Mouse (Mus musculus) kidney, adult 11 months (tissue): ENCODE data around the gene Prcd.
A peak's percentile ranks its signal among the peaks of the same experiment; 100 is the strongest.
"Not testable (repeated sequence)": the region's sequence is repeated elsewhere in the genome, so short reads cannot be mapped to it uniquely, and the experiment has no call there.

ENCODE experiments used
- DNase-seq: peaks from one replicate; pipeline ENCODE4 v3.0.0; 2022

Prcd gene

DNA sequence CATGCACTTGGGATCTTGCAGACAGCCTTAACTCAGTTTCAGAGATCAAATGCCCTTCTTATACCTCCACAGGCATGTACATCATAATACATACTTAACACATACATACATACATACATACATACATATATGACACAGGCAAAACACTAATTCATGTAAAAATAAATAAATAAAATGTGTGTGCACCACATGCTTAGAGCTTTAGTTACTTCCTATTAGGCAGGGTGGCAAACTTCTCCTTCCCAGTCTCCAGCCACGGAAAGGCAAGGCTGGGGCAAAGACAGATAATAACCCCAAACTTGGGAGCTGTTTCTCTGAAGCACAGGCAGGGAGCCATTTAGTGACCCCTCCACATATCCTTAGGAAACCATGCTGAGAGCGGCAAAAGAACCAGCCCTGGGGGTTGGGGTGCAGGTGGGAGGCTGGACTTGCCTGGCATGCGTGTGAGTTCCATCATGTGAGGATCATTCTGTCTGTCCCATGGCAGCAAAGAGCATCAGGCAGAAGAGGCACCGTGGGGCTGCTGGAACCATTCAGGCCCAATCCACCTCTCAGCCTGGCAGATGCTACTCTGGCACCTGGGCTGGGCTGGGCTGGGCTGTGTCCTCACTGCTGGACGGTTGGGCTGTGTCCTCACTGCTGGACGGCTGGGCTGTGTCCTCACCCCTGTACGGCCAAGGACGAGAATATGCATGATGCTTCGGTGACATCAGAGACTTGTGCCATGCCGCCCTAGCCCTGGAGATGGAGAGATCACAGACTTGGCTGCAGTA is 26.8 kb upstream of the Prcd start, which contains the start of gene Rhbdf2:
Gene Rhbdf2 (minus strand): TSS at position 721 of the 773 bp plus-strand sequence.
- no peak for DNase-seq

- no peak for DNase-seq
Observed at GRCm38 (mm10) chr11:116627072-116628020, 26.0 kb upstream of the Prcd start.

- DNase-seq: peak; percentile 76
Observed at GRCm38 (mm10) chr11:116628712-116629111, 24.6 kb upstream of the Prcd start.

GRCm38 (mm10) chr11:116629472-116629871 is 23.9 kb upstream of the Prcd start:
- DNase-seq: no peak

DNA sequence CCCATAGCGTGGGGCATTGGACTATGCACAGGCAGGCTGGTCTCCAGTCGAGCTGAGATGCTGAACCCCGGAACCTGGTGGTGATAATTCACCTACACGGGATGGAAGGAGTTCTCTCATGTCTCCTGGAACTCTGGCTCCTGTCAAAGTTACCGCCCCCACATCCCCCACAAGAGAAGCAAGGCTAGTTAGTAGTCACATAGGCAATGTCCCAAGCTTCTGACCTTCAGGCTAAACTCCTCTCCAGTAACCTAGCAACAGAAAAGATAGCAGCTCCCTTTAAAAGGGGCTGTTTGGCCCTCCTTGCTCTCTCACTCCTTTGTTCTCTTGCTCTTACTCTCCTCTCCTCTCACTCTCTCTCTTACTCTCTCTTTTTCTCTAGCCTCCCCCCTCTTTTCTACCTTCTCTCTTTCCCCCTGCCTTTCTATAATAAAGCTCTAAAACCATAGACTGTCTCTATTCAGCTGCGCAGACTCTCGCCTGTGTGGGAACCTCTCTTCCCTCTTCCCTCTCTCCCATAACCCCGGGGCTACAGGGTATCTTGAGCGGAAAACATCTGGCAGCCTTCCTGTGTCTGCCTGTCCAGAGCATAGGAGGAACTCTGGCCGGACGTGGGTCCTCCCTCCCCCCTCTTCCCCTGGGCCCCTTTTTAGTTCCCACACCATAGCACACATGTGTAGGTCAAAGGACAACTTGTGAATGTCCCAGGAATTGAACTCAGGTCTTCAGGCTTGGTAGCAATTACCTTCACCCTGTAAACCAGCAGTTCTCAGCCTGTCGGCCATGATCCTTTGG is 23.0 kb upstream of the Prcd start:
- DNase-seq: no peak

DNA sequence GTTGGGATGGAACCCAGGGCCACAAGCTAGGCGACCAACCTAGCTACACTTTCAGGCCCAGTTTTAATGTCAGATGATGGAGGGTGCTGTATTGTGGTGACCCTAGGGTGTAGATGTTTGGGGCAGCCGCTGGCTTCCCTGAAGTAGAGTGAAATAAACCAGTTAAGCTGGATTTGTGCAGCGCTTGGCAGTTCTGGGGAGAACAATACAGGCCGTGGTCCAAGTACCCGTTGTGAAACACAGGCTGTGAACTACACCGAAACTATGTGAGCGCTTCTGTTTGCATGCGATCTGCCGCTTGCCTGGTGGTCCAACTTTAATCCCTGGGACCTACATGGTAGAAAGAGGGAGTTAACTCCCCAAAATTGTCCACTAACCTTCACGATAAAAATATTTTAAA is 20.4 kb upstream of the Prcd start:
- no peak for DNase-seq

DNA sequence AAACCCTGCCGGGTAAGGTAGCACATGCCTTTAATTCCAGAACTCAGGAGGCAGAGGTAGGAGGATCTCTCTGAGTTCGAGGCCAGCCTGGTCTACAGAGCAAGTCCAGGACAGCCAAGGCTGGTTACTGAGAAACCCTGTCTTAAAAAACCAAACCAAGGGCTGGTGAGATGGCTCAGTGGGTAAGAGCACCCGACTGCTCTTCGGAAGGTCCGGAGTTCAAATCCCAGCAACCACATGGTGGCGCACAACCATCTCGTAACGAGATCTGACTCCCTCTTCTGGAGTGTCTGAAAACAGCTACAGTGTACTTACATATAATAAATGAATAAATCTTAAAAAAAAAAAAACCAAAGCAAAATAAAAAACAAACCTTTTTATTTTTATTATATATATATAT is 16.7 kb upstream of the Prcd start:
- not testable (repeated sequence) for DNase-seq

GRCm38 (mm10) chr11:116641168-116641567 is 12.2 kb upstream of the Prcd start:
- no peak for DNase-seq

GRCm38 (mm10) chr11:116641731-116642130 is 11.6 kb upstream of the Prcd start:
- DNase-seq: no peak

DNA sequence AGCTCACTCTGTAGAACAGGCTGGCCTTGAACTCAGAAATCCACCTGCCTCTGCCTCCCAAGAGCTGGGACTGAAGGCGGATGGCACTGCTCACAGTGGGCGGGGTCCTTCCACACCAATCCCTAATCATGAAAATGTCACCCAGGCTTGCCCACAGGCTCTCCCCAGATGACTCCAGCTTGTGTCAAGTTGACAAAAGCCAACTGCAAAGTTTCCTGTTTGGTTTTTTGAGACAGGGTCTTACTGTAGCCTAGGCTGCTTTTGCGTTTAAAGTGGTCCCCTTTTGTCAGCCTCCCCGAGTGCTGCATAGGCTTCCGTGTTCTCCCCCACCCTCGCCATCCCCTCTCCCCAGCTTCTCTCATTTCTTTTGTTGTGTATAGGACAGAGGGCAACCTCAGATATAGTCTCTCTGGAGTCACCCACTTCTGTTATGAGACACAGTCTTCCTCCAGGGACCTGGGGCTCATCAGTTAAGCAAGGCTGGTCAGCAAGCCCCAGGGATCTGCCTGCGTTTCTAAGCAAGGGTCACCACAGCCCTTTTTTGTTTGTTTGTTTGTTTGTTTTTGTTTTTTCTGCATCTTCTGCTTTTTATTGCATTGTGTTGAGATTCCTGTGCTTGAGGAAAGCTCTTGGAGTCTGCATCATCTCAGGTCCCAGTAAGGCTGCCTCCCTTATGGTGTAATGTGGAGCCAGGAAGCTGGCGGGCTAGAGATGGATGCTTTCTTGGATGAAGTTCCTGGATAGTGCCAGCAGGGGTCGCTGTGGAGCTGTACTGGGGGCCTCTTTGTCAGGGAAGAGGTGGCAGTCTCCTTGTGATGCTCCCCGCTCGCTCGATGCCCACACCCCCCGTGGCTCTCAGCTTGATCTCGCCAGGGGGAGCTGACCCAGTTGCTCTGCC is 10.4 kb upstream of the Prcd start:
- peak; percentile 66 for DNase-seq

DNA sequence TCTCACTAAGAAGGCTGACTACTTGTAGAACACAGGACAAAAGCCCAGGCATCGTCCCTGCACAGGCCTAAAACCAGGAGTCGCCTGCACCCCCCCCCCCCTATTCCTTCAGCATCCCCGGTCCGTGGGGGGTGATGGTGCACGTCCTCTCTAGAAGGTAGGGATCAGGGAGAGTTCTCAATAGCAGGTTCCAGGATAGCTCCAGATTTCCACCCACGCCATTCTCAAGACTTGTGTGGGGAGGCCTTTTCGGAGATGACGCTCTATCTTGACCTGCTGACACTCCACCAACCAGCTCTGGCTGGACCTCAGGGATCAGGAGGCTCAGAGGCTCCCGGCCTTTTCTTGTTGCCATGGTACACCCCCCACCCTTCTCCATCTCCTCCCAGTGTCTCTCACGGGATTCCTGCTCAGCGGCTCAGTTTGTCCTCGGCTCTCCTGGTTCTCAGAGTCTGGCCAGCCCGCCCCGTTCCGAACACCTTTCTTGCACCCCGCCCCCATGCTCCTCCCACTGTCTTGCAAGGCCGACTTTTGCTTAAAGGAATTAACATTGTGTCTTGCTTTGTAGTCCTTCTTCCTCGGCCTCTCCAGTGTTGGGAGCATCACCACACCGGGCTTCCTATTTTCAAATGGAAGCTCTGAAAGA is 9.6 kb upstream of the Prcd start:
- no peak for DNase-seq

- no peak for DNase-seq
Observed at GRCm38 (mm10) chr11:116644225-116645112, 8.9 kb upstream of the Prcd start.

DNA sequence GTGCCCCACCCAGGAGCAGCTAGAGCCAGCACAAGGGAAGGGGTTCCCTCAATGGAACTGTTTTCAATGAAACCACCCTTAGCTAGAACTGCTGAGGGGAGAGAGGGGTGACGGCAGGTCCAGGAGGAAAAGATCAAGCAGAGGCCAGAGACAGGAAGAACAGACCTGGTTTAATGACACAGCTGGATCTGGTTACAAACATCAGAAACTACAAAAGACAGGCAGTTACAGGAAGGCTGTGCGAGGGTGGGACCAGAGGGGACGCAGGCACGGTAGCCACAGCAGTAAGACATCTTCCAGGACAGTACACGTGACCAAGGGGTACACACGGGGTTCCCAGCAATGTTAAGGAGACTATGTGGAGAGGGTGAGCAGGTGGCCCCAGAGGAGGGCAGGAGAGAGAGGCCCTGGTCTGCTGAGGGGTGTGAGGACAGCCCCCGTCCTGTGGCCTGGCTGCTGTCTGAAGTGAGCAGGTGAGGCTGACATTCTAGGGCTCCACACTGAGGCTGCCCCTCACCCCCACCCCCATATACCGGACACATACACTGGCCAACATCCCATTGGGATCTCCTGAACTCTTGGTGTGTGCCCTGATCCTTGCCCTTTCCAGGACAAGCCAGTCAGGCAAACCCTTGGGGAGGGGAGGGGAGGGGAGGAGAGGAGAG is 7.8 kb upstream of the Prcd start:
- DNase-seq: no peak

GRCm38 (mm10) chr11:116646136-116646535 is 7.2 kb upstream of the Prcd start:
- no peak for DNase-seq

DNA sequence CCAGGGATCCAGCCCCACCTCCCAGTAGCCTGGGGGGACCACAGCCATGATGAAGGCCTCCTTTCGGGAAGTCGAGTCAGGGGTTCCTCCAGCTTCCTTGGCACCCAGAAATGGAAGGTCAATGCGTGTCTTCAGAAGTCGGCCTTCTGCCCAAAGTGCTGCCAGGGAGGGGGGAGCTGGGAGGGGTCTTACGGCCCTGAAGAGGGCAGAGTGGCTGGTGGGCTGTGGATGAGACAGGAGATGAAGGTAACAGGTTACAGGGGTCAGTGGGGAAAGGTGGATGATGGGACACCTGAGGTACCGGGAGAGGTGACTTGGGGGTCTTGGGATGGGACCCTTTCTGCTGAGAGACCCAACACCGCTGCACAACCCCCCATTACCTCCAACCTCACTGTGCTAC is 6.6 kb upstream of the Prcd start:
- DNase-seq: no peak

DNA sequence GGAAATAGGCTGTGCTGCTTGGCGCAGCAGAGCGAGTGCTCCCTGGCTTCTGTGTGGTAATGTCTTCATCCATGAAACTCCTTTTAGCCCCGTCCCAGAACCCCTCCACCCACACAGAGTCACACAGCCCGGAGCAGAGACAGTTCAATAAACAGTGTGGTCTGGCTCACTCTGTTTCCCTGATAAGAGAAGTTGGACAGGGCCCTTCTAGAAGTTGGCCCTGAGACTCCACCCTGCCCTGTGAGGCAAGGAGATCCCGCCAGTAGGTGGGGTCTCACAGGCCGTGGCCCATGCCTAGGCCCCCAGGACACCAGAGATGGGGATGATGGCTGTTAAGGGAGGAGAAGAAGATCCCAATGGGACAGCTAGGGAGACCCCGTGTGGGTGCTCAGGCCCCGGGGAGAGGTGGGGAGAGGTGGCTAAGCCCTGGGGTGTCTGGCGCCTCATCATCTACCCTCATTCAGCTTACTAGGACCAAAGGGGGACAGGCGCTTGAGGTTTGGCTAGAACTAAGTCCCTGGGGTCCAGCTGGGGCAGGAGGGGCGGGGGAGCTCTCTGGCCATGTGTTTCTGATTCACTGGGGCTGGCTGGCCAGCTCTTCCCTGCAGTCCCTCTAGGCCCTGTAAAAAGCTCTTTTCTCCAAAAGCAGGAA is 5.9 kb upstream of the Prcd start:
- DNase-seq: no peak

DNA sequence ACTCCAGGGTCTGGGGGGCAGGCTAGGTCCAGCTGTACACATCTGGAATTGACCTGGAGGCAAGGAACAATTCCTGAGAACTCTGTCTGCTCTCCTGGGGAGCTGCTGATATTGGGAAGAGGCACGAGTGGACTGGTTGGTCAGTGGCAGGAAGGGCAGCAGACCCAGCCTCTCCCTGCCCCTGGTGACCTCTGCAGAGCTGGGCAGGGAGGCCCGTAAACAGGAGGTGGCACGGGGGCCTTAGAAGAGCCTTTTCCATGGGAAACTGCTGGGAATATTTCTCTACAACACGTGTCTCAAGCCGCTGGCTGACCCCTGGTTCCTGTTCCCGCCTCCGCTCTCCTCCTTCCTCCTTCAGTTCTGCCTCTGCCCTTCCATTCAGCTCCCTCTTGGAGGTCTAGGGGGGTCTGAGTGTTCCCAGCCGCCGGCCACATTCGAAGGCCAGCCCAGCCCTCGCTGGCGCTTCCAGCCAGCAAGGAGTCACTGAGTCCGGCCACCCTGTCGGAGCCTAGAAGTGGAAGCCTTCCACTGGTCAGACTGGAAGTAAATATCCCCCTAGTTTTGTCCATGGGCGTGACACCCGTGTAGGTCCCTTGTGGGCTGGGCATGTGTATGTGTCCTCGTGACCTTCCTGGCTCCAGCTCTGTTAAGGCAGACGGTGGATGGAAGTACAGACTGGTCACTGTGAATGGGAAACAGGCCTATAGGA is 5.0 kb upstream of the Prcd start:
- peak; percentile 57 for DNase-seq

DNA sequence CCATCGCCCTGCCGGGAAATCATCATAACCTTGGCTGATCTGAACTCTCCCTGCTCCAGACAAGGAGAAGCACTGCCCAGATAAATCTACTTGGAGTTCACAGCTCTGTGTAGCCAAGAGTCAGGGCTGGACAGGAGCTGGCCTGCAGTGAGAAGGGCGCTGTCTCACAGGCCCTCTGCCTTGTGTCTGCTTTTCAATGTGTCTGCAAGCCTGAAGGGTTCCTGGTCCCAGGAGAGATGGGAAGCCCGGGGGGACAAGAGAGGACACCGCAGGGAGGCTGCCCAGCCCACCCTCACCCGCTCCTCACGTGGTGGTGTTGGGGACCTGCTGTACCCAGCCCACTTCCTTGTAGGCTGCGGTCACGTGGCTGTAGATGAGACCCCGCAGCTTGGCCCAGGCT is 4.4 kb upstream of the Prcd start:
- DNase-seq: no peak
